Mouse (Mus musculus) cerebellum, postnatal 36 days (tissue): ENCODE measurements around the gene Pigk.

Source experiments
- DNase-seq, 2 experiments: peaks; one replicate each; pipeline ENCODE4 v3.0.0; 2021 to 2022; ENCODE audit warnings: mixed read lengths in 2 of 2

Gene Pigk

GRCm38 (mm10) chr3:152855006-152855614, 141.2 kb downstream of the Pigk start:
- DNase-seq, result no peak

- DNase-seq, result no peak
Measured at GRCm38 (mm10) chr3:152856095-152856494, 142.2 kb downstream of the Pigk start.

- DNase-seq, result no peak
Measured at GRCm38 (mm10) chr3:152861450-152861849, 147.6 kb downstream of the Pigk start.

- no peak for DNase-seq
Measured at GRCm38 (mm10) chr3:152861978-152862377, 148.1 kb downstream of the Pigk start.

GRCm38 (mm10) chr3:152866035-152866965, 152.4 kb downstream of the Pigk start:
- no peak for DNase-seq

GRCm38 (mm10) chr3:152867654-152868525, 154.0 kb downstream of the Pigk start:
- peak; percentile 11 to 20 for DNase-seq

- DNase-seq, result no peak
Measured at GRCm38 (mm10) chr3:152872054-152872453, 158.2 kb downstream of the Pigk start.

- DNase-seq, result no peak
Measured at GRCm38 (mm10) chr3:152872596-152872995, 158.7 kb downstream of the Pigk start.

- no peak for DNase-seq
Measured at GRCm38 (mm10) chr3:152874431-152875355, 160.8 kb downstream of the Pigk start.

- no peak for DNase-seq
Measured at GRCm38 (mm10) chr3:152875723-152876290, 161.9 kb downstream of the Pigk start.

GRCm38 (mm10) chr3:152880121-152880835, 166.4 kb downstream of the Pigk start:
- no peak for DNase-seq

GRCm38 (mm10) chr3:152881706-152882105, 167.8 kb downstream of the Pigk start:
- DNase-seq, result no peak

- DNase-seq, result no peak
Measured at GRCm38 (mm10) chr3:152883556-152883955, 169.7 kb downstream of the Pigk start.

- DNase-seq, result no peak
Measured at GRCm38 (mm10) chr3:152886749-152887148, 172.8 kb downstream of the Pigk start.

- peak in 1 of 2 experiments; percentile 12 for DNase-seq
Measured at GRCm38 (mm10) chr3:152888116-152888515, 174.2 kb downstream of the Pigk start.

- no peak for DNase-seq
Measured at GRCm38 (mm10) chr3:152894935-152895334, 181.0 kb downstream of the Pigk start.

- no peak for DNase-seq
Measured at GRCm38 (mm10) chr3:152896111-152896510, 182.2 kb downstream of the Pigk start.

- DNase-seq, result no peak
Measured at GRCm38 (mm10) chr3:152897196-152897595, 183.3 kb downstream of the Pigk start.

GRCm38 (mm10) chr3:152898906-152899305, 185.0 kb downstream of the Pigk start:
- DNase-seq, result no peak

- DNase-seq, result no peak
Measured at GRCm38 (mm10) chr3:152905026-152905425, 191.1 kb downstream of the Pigk start.

GRCm38 (mm10) chr3:152905800-152906199, 191.9 kb downstream of the Pigk start:
- DNase-seq, result no peak
